Mouse (Mus musculus) myocyte (in vitro differentiated cells): ENCODE results near the gene Draxin.

Experiments used
- CEBPB ChIP-seq: IDR thresholded peaks from 2 replicates; pipeline ENCODE4 v1.6.1; 2011; ENCODE audit warnings: mild to moderate bottlenecking, moderate library complexity; ENCODE audit not compliant: poor library complexity, insufficient read depth, severe bottlenecking
- E2F4 ChIP-seq: IDR thresholded peaks from one replicate; pipeline ENCODE4 v1.6.1; 2011; ENCODE audit warnings: mild to moderate bottlenecking, control low read depth, moderate library complexity; ENCODE audit not compliant: insufficient read depth
- MYOG ChIP-seq, 3 experiments: IDR thresholded peaks; one replicate each; pipeline ENCODE4 v1.6.1; 2011; ENCODE audit warnings: control low read depth in 2 of 3, low read depth in 2 of 3, mild to moderate bottlenecking in 2 of 3; ENCODE audit not compliant: insufficient read length in 2 of 3, control insufficient read depth in 1 of 3, insufficient read depth in 1 of 3
- POLR2A ChIP-seq: IDR thresholded peaks from one replicate; pipeline ENCODE4 v1.6.1; 2011; ENCODE audit warnings: low read depth, mild to moderate bottlenecking, control low read depth, moderate library complexity; ENCODE audit not compliant: insufficient read length
- POLR2AphosphoS2 ChIP-seq: IDR thresholded peaks from one replicate; pipeline ENCODE4 v1.6.1; 2011; ENCODE audit warnings: low read depth, control low read depth; ENCODE audit not compliant: insufficient read length
- REST ChIP-seq: IDR thresholded peaks from one replicate; pipeline ENCODE4 v1.6.1; 2011; ENCODE audit warnings: mild to moderate bottlenecking, control low read depth, moderate library complexity; ENCODE audit not compliant: insufficient read depth, insufficient read length
- SRF ChIP-seq: IDR thresholded peaks from one replicate; pipeline ENCODE4 v1.6.1; 2011; ENCODE audit warnings: low read depth; ENCODE audit not compliant: control insufficient read depth, insufficient read length
- USF1 ChIP-seq: IDR thresholded peaks from one replicate; pipeline ENCODE4 v1.6.1; 2011; ENCODE audit warnings: low read depth, mild to moderate bottlenecking, control low read depth, moderate library complexity

GRCm38 (mm10) chr4:148112519-148112918, 18.0 kb downstream of the Draxin start:
- TF ChIP-seq USF1: no peak
- no peak for TF ChIP-seq E2F4
- TF ChIP-seq POLR2A: no peak
- no peak for TF ChIP-seq CEBPB
- TF ChIP-seq MYOG (IDR thresholded peaks at IDR 0.05; ENCODE audit: control insufficient read depth in 1 of 3, insufficient read depth in 1 of 3, insufficient read length in 2 of 3, low read depth in 2 of 3): no peak
- no peak for TF ChIP-seq REST
- no peak for TF ChIP-seq POLR2AphosphoS2
- TF ChIP-seq SRF: no peak
